Mouse (Mus musculus) heart, adult 2 months (tissue): Measurements from ENCODE around the gene Nr2f2. TPM values are rescaled to one million over a fixed set of nuclear protein-coding genes. Genes with fewer than 3 reads are reported as not detected.

Experiments
- DNase-seq, 2 experiments: peaks; one replicate each; pipeline ENCODE4 v3.0.0; 2021
- H3K27ac ChIP-seq: fragments of 200-600 bp; 2 replicates; pipeline ENCODE4 v1.8.1; 2022
- H3K27me3 ChIP-seq: fragments of 200-500 bp; 2 replicates; pipeline ENCODE4 v1.6.1; 2012; ENCODE audit warnings: mild to moderate bottlenecking, low read length, inconsistent platforms, mixed read lengths; ENCODE audit not compliant: control insufficient read depth, insufficient read depth
- H3K36me3 ChIP-seq: fragments of 200-500 bp; 2 replicates; pipeline ENCODE4 v1.6.1; 2012; ENCODE audit warnings: low read length, inconsistent platforms; ENCODE audit not compliant: control insufficient read depth, insufficient read depth
- H3K4me1 ChIP-seq: fragments of 200-500 bp; 2 replicates; pipeline ENCODE4 v1.6.1; 2011; ENCODE audit warnings: low read length; ENCODE audit not compliant: control insufficient read depth, insufficient read depth
- H3K4me3 ChIP-seq: fragments of 200-600 bp; 2 replicates; pipeline ENCODE4 v1.8.1; 2022
- H3K79me2 ChIP-seq: fragments of 200-500 bp; replicated peaks from 2 replicates; pipeline ENCODE4 v1.6.1; 2012; ENCODE audit warnings: mild to moderate bottlenecking, inconsistent platforms, low read length, moderate library complexity, mixed read lengths; ENCODE audit not compliant: control insufficient read depth, insufficient read depth
- H3K9ac ChIP-seq: fragments of 200-500 bp; 2 replicates; pipeline ENCODE4 v1.6.1; 2012; ENCODE audit warnings: low read depth, mild to moderate bottlenecking, control low read depth, inconsistent platforms, low read length, mixed read lengths
- CTCF ChIP-seq: fragments of 200-600 bp; IDR thresholded peaks from 2 replicates; pipeline ENCODE4 v1.8.1; 2022; ENCODE audit warnings: antibody characterized with exemption, mild to moderate bottlenecking, moderate library complexity
- EP300 ChIP-seq: fragments of 200-500 bp; IDR thresholded peaks from 2 replicates; pipeline ENCODE4 v1.6.1; 2011; ENCODE audit warnings: low read depth, low read length, control low read depth; ENCODE audit not compliant: insufficient read depth
- POLR2A ChIP-seq: fragments of 200-500 bp; IDR thresholded peaks from 2 replicates; pipeline ENCODE4 v1.6.1; 2011; ENCODE audit warnings: mild to moderate bottlenecking, low read depth, low read length, control low read depth; ENCODE audit not compliant: insufficient read depth
- WGBS: fragments of 180-500 bp; shearing (Covaris S2); methylation state at CpG from one replicate; pipeline ENCODE4 v1.1.7; 2018; 5-methylcytosine and 5-hydroxymethylcytosine counted together
- intact Hi-C: fragments of 180-260 bp; cut with DNase I; formaldehyde crosslinking; loops from one replicate; pipeline ENCODE4 v1.15.1; 2025
- polyA plus RNA-seq: library from polyadenylated mRNA; depleted of rRNA; stranded (reverse); fragments of >200 nt; gene quantifications from 2 replicates; pipeline ENCODE4 v1.2.3, GENCODE M21; 2012
- total RNA-seq, 2 experiments: library from RNA; stranded (reverse); gene quantifications; 2 replicates each; pipeline ENCODE4 v1.2.3; 2021

The Nr2f2 gene
- total and polyA plus RNA-seq, 3 experiments, result 16.4 to 39.3 (median 18.8) TPM

GRCm38 (mm10) chr7:70331243-70332063 is 35.1 kb downstream of the Nr2f2 start:
- Histone ChIP-seq H3K9ac (peak overlapping the region; percentile 40), H3K79me2 (no peaks in the 10 kb centered on the region), H3K27ac (no peak overlapping the region), H3K27me3 (peaks cover 12% of the 10 kb centered on the region), H3K4me3 (peak overlapping the region; percentile 50), H3K4me1 (no peaks in the 10 kb centered on the region), H3K36me3 (no peaks in the 10 kb centered on the region)
- WGBS, result 1% methylated on average over 48 of the region's 48 CpGs
- no peak for TF ChIP-seq CTCF
- TF ChIP-seq POLR2A, result no peak
- TF ChIP-seq EP300, result no peak
- peak; percentile 50 to 62 for DNase-seq
- intact Hi-C loops, result loop anchor here (5.0 to 10.0 kb wide), 4 partner anchors 36 to 1357 kb away; partner anchors contain the start of gene Nr2f2

- no peak overlapping the region for H3K27ac ChIP-seq
- DNase-seq, result no peak
- intact Hi-C loops, result loop anchor here (5.0 to 10.0 kb wide), 4 partner anchors 36 to 1356 kb away; partner anchors contain the start of gene Nr2f2
- H3K36me3 ChIP-seq, result no peaks in the 10 kb centered on the region
- H3K4me1 ChIP-seq, result no peaks in the 10 kb centered on the region
- TF ChIP-seq CTCF (no peak), EP300 (no peak), POLR2A (no peak)
- peaks cover 12% of the 10 kb centered on the region for H3K27me3 ChIP-seq
- H3K79me2 ChIP-seq, result no peaks in the 10 kb centered on the region
- H3K4me3 ChIP-seq, result peak overlapping the region; percentile 50
- H3K9ac ChIP-seq, result no peak overlapping the region
- 11% methylated on average over 19 of the region's 19 CpGs for WGBS
Measured at GRCm38 (mm10) chr7:70330761-70331242, 35.7 kb downstream of the Nr2f2 start.

- Histone ChIP-seq H3K27me3 (peaks cover 12% of the 10 kb centered on the region), H3K79me2 (no peaks in the 10 kb centered on the region), H3K4me1 (no peaks in the 10 kb centered on the region), H3K27ac (no peak overlapping the region), H3K4me3 (no peak overlapping the region), H3K9ac (no peak overlapping the region), H3K36me3 (no peaks in the 10 kb centered on the region)
- TF ChIP-seq EP300 (no peak), POLR2A (no peak), CTCF (no peak)
- DNase-seq, result no peak
- 31% methylated on average over 12 of the region's 12 CpGs for WGBS
- intact Hi-C loops, result loop anchor here (5.0 to 10.0 kb wide), 4 partner anchors 37 to 1355 kb away; partner anchors contain the start of gene Nr2f2
Measured at GRCm38 (mm10) chr7:70330207-70330562, 36.4 kb downstream of the Nr2f2 start.

- intact Hi-C loops, result loop anchor here (5.0 to 10.0 kb wide), 4 partner anchors 38 to 1355 kb away; partner anchors contain the start of gene Nr2f2
- Histone ChIP-seq H3K27me3 (peaks cover 13% of the 10 kb centered on the region), H3K4me3 (no peak overlapping the region), H3K79me2 (no peaks in the 10 kb centered on the region), H3K4me1 (no peaks in the 10 kb centered on the region), H3K27ac (no peak overlapping the region), H3K36me3 (no peaks in the 10 kb centered on the region), H3K9ac (no peak overlapping the region)
- TF ChIP-seq CTCF (no peak), POLR2A (no peak), EP300 (no peak)
- 40% methylated on average over 19 of the region's 19 CpGs for WGBS
- DNase-seq, result no peak
Measured at GRCm38 (mm10) chr7:70329521-70330206, 36.9 kb downstream of the Nr2f2 start.

GRCm38 (mm10) chr7:70329037-70329516 is 37.5 kb downstream of the Nr2f2 start:
- no peaks in the 10 kb centered on the region for H3K4me1 ChIP-seq
- H3K36me3 ChIP-seq, result no peaks in the 10 kb centered on the region
- H3K27ac ChIP-seq, result no peak overlapping the region
- TF ChIP-seq POLR2A (no peak), EP300 (no peak), CTCF (no peak)
- H3K27me3 ChIP-seq, result peaks cover 15% of the 10 kb centered on the region
- WGBS, result 38% methylated on average over 6 of the region's 6 CpGs
- no peaks in the 10 kb centered on the region for H3K79me2 ChIP-seq
- H3K9ac ChIP-seq, result no peak overlapping the region
- no peak for DNase-seq
- intact Hi-C loops, result no loop called here
- no peak overlapping the region for H3K4me3 ChIP-seq
